In genomic region chr1:159440770-159441169, GRCm38 (mm10) we compare ENCODE assay signal across 17 mouse cellular contexts.
"Had no signal": no experiment of that assay in that cellular context is flagged by ENCODE, and none has a peak within 500 bp of the region (broad histone marks: within the 10 kb centered on the region; RNA-seq: fewer than 3 reads in every experiment).

No protein-coding gene starts in this region.

- H3K27me3 ChIP-seq: liver, embryonic 15.5 days; midbrain, embryonic 13.5 days; stomach, embryonic 15.5 days had no signal

- H3K4me1 ChIP-seq: liver, embryonic 15.5 days; stomach, embryonic 15.5 days had no signal

- H3K27ac ChIP-seq: kidney, postnatal 0 days; left cerebral cortex, adult 2 months; liver, embryonic 15.5 days; macrophage; midbrain, embryonic 13.5 days; stomach, embryonic 15.5 days had no signal

- DNase-seq: kidney, adult 2 months; kidney, postnatal 25 days; layer of hippocampus, postnatal 36 days; lung, adult 2 months; right cerebral cortex, adult 18-20 months; right cerebral cortex, postnatal 14 days; right cerebral cortex, postnatal 4 days; thymus, adult 2 months; thymus, postnatal 14 days; thymus, postnatal 4 days had no signal

- H3K4me2 ChIP-seq: liver, embryonic 15.5 days; midbrain, embryonic 13.5 days; stomach, embryonic 15.5 days had no signal

- ATAC-seq: intestine, postnatal 0 days; midbrain, embryonic 13.5 days had no signal

- H3K36me3 ChIP-seq: liver, embryonic 15.5 days; midbrain, embryonic 13.5 days; stomach, embryonic 15.5 days had no signal

- H3K9ac ChIP-seq: liver, embryonic 15.5 days; midbrain, embryonic 13.5 days; stomach, embryonic 15.5 days had no signal

- H3K9me3 ChIP-seq: liver, embryonic 15.5 days; midbrain, embryonic 13.5 days; stomach, embryonic 15.5 days had no signal

- H3K4me3 ChIP-seq: left cerebral cortex, adult 2 months; liver, embryonic 15.5 days; midbrain, embryonic 13.5 days; stomach, embryonic 15.5 days had no signal
